Mouse (Mus musculus) liver, embryonic 13.5 days (tissue): ENCODE data around the gene Pmm2. TPM values are rescaled to one million over a fixed set of nuclear protein-coding genes. Genes with fewer than 3 reads are reported as not detected.
A peak's percentile ranks its signal among the peaks of the same experiment; 100 is the strongest.

ENCODE experiments used
- ATAC-seq: fragments of 200-750 bp; cut with Nextera tagmentation; 2 replicates; pipeline ENCODE4 v1.8.0; 2017; ENCODE audit warnings: low read depth, mild to moderate bottlenecking, moderate number of reproducible peaks, moderate library complexity
- DNase-seq: peaks from one replicate; pipeline ENCODE4 v3.0.0; 2022
- H3K27ac ChIP-seq: fragments of 300-500 bp; sonication (generic); 2 replicates; pipeline ENCODE4 v1.5.1; 2015; ENCODE audit warnings: moderate library complexity, mild to moderate bottlenecking, inconsistent platforms
- H3K27me3 ChIP-seq: fragments of 300-500 bp; sonication (generic); 2 replicates; pipeline ENCODE4 v1.6.1; 2015; ENCODE audit warnings: mild to moderate bottlenecking, inconsistent platforms
- H3K36me3 ChIP-seq: fragments of 300-500 bp; sonication (generic); 2 replicates; pipeline ENCODE4 v1.6.1; 2015; ENCODE audit warnings: mild to moderate bottlenecking, inconsistent platforms
- H3K4me1 ChIP-seq: fragments of 300-500 bp; sonication (generic); replicated peaks from 2 replicates; pipeline ENCODE4 v1.6.1; 2015; ENCODE audit warnings: inconsistent platforms
- H3K4me2 ChIP-seq: fragments of 300-500 bp; sonication (generic); 2 replicates; pipeline ENCODE4 v1.6.1; 2015; ENCODE audit warnings: inconsistent platforms, mild to moderate bottlenecking, moderate library complexity
- H3K4me3 ChIP-seq: fragments of 300-500 bp; sonication (generic); replicated peaks from 2 replicates; pipeline ENCODE4 v1.5.1; 2015; ENCODE audit warnings: mild to moderate bottlenecking, inconsistent platforms
- H3K9ac ChIP-seq: fragments of 300-500 bp; sonication (generic); 2 replicates; pipeline ENCODE4 v1.6.1; 2015; ENCODE audit warnings: mild to moderate bottlenecking, inconsistent platforms
- H3K9me3 ChIP-seq: fragments of 300-500 bp; sonication (generic); replicated peaks from 2 replicates; pipeline ENCODE4 v1.6.1; 2016; ENCODE audit warnings: inconsistent platforms
- WGBS: fragments of 180-500 bp; shearing (Covaris S2); methylation state at CpG from one replicate; pipeline ENCODE4 v1.1.7; 2015; ENCODE audit not compliant: insufficient replicate concordance; 5-methylcytosine and 5-hydroxymethylcytosine counted together
- polyA plus RNA-seq: library from polyadenylated mRNA; unstranded; fragments of >200 nt; fragmentation: Nextera tagmentation; extraction: Ambion mirVana; gene quantifications from 2 replicates; pipeline ENCODE4 v1.2.1, GENCODE M21; 2015

The Pmm2 gene
- polyA plus RNA-seq, 1 experiment from 2014 or later, result 37.0 TPM

DNA sequence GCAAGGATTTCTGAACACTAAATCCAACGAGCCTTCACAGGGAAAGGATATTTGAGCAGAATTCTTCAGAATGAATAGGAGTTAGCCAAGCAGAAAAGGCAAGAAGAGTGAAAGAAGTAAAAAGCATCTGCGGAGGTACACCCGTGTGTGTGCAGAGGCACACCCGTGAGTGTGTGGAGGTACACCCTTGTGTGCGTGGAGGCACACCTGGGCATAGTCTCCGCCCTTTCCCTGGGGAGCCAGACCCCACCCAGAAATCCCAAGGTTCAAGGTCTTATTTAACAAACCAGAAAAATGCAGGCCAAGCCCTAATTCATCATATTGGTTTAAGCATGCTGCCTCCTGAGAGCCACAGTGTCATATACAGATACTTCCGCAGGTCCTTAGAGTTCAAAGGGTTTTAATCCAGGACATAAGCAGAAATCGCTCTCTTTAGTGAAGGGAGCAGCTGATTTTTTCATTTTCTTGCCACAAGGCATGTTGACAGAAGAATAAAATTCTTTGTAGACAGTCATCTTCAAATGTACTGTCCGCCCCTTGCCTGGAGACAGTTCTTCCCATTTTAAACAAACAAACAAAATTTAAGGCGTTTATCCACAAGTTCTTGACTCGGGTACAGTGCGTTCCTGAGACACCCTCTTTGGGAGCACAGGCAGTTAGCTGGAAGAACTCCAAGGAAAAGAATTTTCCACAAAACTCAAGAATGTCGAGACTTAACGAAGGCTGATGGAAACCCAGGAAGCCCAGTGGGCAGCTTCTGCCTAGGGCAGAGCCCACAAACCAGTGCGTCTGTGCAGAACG, 17.0 kb upstream of the Pmm2 start:
- Histone ChIP-seq H3K4me2 (no peak overlapping the region), H3K4me1 (peaks cover 4% of the 10 kb centered on the region; the same call in 1 of the 2 replicates), H3K9ac (no peak overlapping the region), H3K27ac (no peak overlapping the region), H3K36me3 (0 out of 2 replicates have a peak, but pooled peaks cover 4% of the 10 kb centered on the region), H3K27me3 (no peaks in the 10 kb centered on the region), H3K9me3 (no peaks in the 10 kb centered on the region), H3K4me3 (no peak overlapping the region)
- ATAC-seq (no peak), DNase-seq (no peak)
- 76% methylated on average over 16 of the region's 16 CpGs for WGBS

- 63% methylated on average over 2 of the region's 2 CpGs for WGBS
- Histone ChIP-seq H3K4me2 (no peak overlapping the region), H3K27me3 (no peaks in the 10 kb centered on the region), H3K27ac (no peak overlapping the region), H3K36me3 (peaks cover 38% of the 10 kb centered on the region), H3K4me3 (no peak overlapping the region), H3K9ac (no peak overlapping the region), H3K9me3 (no peaks in the 10 kb centered on the region), H3K4me1 (peaks cover 15% of the 10 kb centered on the region; the same call in 1 of the 2 replicates)
- ATAC-seq (no peak), DNase-seq (no peak)
Observed at GRCm38 (mm10) chr16:8630419-8630818, 7.1 kb upstream of the Pmm2 start.

GRCm38 (mm10) chr16:8631428-8631827, 6.0 kb upstream of the Pmm2 start:
- no peaks in the 10 kb centered on the region for H3K27me3 ChIP-seq
- H3K4me2 ChIP-seq, result no peak overlapping the region
- DNase-seq (no peak), ATAC-seq (no peak)
- no peak overlapping the region for H3K27ac ChIP-seq
- peaks cover 46% of the 10 kb centered on the region for H3K36me3 ChIP-seq
- H3K4me1 ChIP-seq, result peaks cover 25% of the 10 kb centered on the region
- H3K4me3 ChIP-seq, result no peak overlapping the region
- 52% methylated on average over 5 of the region's 5 CpGs for WGBS
- H3K9me3 ChIP-seq, result no peaks in the 10 kb centered on the region
- H3K9ac ChIP-seq, result no peak overlapping the region

- no peak for DNase-seq
- Histone ChIP-seq H3K4me2 (peak overlapping the region; percentile 90), H3K4me3 (peak overlapping the region; percentile 80), H3K4me1 (peaks cover 61% of the 10 kb centered on the region), H3K36me3 (peaks cover 57% of the 10 kb centered on the region), H3K9ac (peak overlapping the region; percentile 90), H3K9me3 (no peaks in the 10 kb centered on the region), H3K27ac (peak overlapping the region; percentile 93), H3K27me3 (no peaks in the 10 kb centered on the region)
- ATAC-seq, result peak; percentile 29
- under 1% methylated on average over 13 of the region's 13 CpGs for WGBS
Observed at GRCm38 (mm10) chr16:8636867-8637216, 632 bp upstream of the Pmm2 start.

GRCm38 (mm10) chr16:8638131-8638530, 657 bp downstream of the Pmm2 start:
- DNase-seq, result no peak
- peak overlapping the region; percentile 90 for H3K9ac ChIP-seq
- peak overlapping the region; percentile 90 for H3K4me2 ChIP-seq
- no peaks in the 10 kb centered on the region for H3K9me3 ChIP-seq
- peak overlapping the region; percentile 93 for H3K27ac ChIP-seq
- peaks cover 61% of the 10 kb centered on the region for H3K36me3 ChIP-seq
- no peaks in the 10 kb centered on the region for H3K27me3 ChIP-seq
- WGBS, result 11% methylated on average over 7 of the region's 7 CpGs
- H3K4me3 ChIP-seq, result peak overlapping the region; percentile 80
- ATAC-seq, result no peak
- H3K4me1 ChIP-seq, result peaks cover 58% of the 10 kb centered on the region

- ATAC-seq (no peak), DNase-seq (no peak)
- Histone ChIP-seq H3K4me1 (peaks cover 55% of the 10 kb centered on the region), H3K4me2 (peak overlapping the region; percentile 90), H3K9ac (peak overlapping the region; percentile 10; the same call in 1 of the 2 replicates), H3K36me3 (peaks cover 65% of the 10 kb centered on the region), H3K27me3 (no peaks in the 10 kb centered on the region), H3K27ac (peak overlapping the region; percentile 37), H3K4me3 (peak overlapping the region; percentile 80), H3K9me3 (no peaks in the 10 kb centered on the region)
- 39% methylated on average over 11 of the region's 11 CpGs for WGBS
Observed at GRCm38 (mm10) chr16:8639466-8640191, 2.2 kb downstream of the Pmm2 start.

- ATAC-seq (peak; percentile 82), DNase-seq (peak; percentile 40)
- Histone ChIP-seq H3K4me1 (peaks cover 25% of the 10 kb centered on the region), H3K9ac (no peak overlapping the region), H3K27me3 (no peaks in the 10 kb centered on the region), H3K4me2 (no peak overlapping the region), H3K36me3 (peaks cover 90% of the 10 kb centered on the region), H3K4me3 (no peak overlapping the region), H3K9me3 (no peaks in the 10 kb centered on the region), H3K27ac (no peak overlapping the region)
- WGBS, result 67% methylated on average over 2 of the region's 2 CpGs
Observed at GRCm38 (mm10) chr16:8643855-8644254, 6.4 kb downstream of the Pmm2 start.

- Histone ChIP-seq H3K4me3 (no peak overlapping the region), H3K27ac (no peak overlapping the region), H3K27me3 (no peaks in the 10 kb centered on the region), H3K36me3 (peaks cover 97% of the 10 kb centered on the region), H3K4me1 (peaks cover 8% of the 10 kb centered on the region), H3K9ac (no peak overlapping the region), H3K9me3 (no peaks in the 10 kb centered on the region), H3K4me2 (no peak overlapping the region)
- WGBS, result 84% methylated on average over 6 of the region's 6 CpGs
- DNase-seq (no peak), ATAC-seq (no peak)
Observed at GRCm38 (mm10) chr16:8645546-8645945, 8.1 kb downstream of the Pmm2 start.

- H3K9me3 ChIP-seq, result no peaks in the 10 kb centered on the region
- H3K36me3 ChIP-seq, result peaks cover 98% of the 10 kb centered on the region
- no peak overlapping the region for H3K4me2 ChIP-seq
- peaks cover 17% of the 10 kb centered on the region for H3K4me1 ChIP-seq
- ATAC-seq, result no peak
- no peak overlapping the region for H3K9ac ChIP-seq
- no peaks in the 10 kb centered on the region for H3K27me3 ChIP-seq
- WGBS, result 83% methylated on average over 3 of the region's 3 CpGs
- DNase-seq, result no peak
- H3K27ac ChIP-seq, result no peak overlapping the region
- no peak overlapping the region for H3K4me3 ChIP-seq
Observed at GRCm38 (mm10) chr16:8650007-8650406, 12.5 kb downstream of the Pmm2 start.

DNA sequence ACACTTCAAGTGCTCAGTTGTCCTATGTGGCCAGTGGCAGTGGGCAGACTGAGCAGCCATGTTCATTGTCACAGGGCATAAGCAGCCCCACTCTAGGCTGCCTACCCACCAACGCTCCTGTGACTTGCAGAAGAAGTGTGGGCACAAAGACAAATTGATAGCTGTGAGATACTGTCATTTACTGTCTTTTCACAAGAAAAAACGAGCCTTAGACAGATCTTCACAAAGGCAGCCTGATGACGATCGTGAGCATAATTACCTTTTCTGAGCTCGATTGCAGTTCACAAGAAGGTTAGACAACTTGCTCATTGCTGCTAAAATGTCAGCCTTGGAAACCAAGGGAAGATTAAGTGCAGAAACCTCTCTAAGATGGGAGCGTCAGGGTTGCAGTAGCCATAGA, 17.6 kb downstream of the Pmm2 start:
- H3K9me3 ChIP-seq, result no peaks in the 10 kb centered on the region
- DNase-seq (no peak), ATAC-seq (no peak)
- H3K36me3 ChIP-seq, result peaks cover 97% of the 10 kb centered on the region
- no peak overlapping the region for H3K27ac ChIP-seq
- no peaks in the 10 kb centered on the region for H3K27me3 ChIP-seq
- H3K4me3 ChIP-seq, result no peak overlapping the region
- H3K4me2 ChIP-seq, result no peak overlapping the region
- 77% methylated on average over 6 of the region's 6 CpGs for WGBS
- no peak overlapping the region for H3K9ac ChIP-seq
- H3K4me1 ChIP-seq, result peaks cover 32% of the 10 kb centered on the region

GRCm38 (mm10) chr16:8655599-8655998, 18.1 kb downstream of the Pmm2 start:
- H3K4me1 ChIP-seq, result peaks cover 37% of the 10 kb centered on the region
- H3K36me3 ChIP-seq, result peaks cover 97% of the 10 kb centered on the region
- 61% methylated on average over 9 of the region's 9 CpGs for WGBS
- ATAC-seq (peak; percentile 74), DNase-seq (peak; percentile 53)
- H3K4me2 ChIP-seq, result no peak overlapping the region
- H3K9ac ChIP-seq, result no peak overlapping the region
- H3K9me3 ChIP-seq, result no peaks in the 10 kb centered on the region
- H3K27me3 ChIP-seq, result no peaks in the 10 kb centered on the region
- no peak overlapping the region for H3K4me3 ChIP-seq
- H3K27ac ChIP-seq, result no peak overlapping the region
